Mouse (Mus musculus) heart, postnatal 4 days (tissue): ENCODE measurements around the gene Socs3. TPM values are rescaled to one million over a fixed set of nuclear protein-coding genes. Genes with fewer than 3 reads are reported as not detected.

Experiments
- DNase-seq: peaks from one replicate; pipeline ENCODE4 v3.0.0; 2021
- total RNA-seq, 2 experiments: library from RNA; stranded (reverse); gene quantifications; 2 replicates each; pipeline ENCODE4 v1.2.3; 2021

The Socs3 gene
- total RNA-seq, 2 experiments from 2014 or later: 5.5 TPM

- DNase-seq: no peak
Measured at GRCm38 (mm10) chr11:117971646-117972242, 1.9 kb upstream of the Socs3 start.

- no peak for DNase-seq
Measured at GRCm38 (mm10) chr11:117971100-117971499, 1.3 kb upstream of the Socs3 start.

DNA sequence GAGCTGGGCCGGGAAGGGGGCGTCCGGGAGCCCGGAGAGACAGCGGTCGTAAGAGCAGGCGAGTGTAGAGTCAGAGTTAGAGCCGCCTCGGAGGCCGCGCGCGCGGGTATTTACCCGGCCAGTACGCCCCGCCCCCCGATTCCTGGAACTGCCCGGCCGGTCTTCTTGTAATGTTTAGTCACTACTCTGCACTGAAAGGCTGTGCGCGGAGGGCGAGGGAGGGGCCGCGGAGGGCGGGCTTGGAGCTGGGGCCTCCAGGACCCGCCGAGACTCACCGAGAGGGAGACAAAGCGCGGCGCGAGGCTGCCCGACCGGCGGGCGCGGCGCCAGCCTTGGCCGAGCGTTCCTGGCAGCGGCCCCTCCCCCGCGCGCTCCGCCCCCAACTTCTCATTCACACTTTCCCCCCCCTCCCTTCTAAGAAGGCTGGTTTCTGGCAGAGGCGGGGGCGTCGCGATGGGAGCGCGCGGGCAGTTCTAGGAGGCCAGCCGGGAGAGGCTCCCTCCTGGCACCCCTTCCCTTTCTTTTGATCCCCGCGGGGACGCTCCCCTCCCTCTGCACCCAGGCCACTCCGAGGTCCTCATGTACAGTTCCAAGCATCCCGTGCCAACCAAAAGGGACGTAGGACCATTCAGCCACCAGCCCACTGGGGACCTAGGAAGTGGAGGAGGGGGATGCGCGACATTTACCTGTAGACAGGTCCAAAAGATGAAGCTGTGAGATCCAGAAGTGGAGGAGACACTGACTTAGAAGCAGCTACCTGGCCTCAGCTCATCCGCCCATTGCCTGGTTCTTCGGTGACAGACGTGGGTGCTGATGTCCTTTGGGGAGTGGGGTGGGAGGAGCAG is 525 bp downstream of the Socs3 start:
- DNase-seq: peak; percentile 98

- no peak for DNase-seq
Measured at GRCm38 (mm10) chr11:117968716-117969099, 1.1 kb downstream of the Socs3 start.

GRCm38 (mm10) chr11:117968016-117968671 is 1.7 kb downstream of the Socs3 start:
- DNase-seq: peak; percentile 54

DNA sequence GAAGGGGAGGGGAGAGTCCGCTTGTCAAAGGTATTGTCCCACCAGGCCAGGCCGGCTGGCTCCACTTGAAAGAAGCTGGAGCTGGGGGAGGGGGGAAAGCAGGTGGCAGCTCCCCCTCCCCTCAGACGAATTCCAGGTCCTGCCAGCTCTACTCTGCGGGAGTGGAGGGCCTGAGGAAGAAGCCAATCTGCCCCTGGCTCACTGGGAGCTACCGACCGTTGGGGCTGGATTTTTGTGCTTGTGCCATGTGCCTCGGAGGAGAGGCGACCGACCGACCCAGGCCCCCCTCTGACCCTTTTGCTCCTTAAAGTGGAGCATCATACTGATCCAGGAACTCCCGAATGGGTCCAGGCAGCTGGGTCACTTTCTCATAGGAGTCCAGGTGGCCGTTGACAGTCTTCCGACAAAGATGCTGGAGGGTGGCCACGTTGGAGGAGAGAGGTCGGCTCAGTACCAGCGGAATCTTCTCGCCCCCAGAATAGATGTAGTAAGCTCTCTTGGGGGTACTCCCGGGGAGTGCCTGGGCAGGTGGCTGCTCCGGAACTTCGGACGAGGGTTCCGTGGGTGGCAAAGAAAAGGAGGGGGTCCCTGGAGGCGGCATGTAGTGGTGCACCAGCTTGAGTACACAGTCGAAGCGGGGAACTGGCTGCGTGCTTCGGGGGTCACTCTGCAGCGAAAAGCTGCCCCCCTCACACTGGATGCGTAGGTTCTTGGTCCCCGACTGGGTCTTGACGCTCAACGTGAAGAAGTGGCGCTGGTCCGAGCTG is 2.4 kb downstream of the Socs3 start:
- peak; percentile 40 for DNase-seq

DNA sequence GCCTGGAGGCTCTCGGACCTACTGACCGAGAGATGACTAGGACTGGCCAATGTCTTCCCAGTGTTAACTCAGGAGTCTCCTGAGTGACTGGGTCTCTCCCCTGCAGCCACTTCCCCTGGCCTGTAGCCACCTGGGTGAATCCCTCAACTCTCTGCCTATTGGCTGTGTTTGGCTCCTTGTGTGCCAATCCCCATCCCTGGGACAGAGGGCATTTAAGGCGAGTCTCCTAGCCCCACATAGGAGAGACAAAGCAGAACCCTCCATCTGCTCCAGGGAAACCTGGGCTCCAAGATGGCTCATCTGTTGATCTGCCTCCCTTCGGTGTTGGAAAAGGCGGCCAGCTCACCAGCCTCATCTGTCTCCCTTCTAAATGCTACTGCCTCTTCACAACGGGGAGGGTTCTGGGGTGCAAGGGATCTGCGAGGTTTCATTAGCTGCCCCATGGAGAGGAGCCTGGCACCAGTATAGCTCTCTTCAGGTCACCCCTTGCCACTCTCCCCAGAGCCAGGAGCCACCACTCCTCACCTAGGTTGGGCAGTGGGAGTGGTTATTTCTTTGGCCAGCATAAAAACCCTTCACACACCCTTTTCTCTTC is 3.2 kb downstream of the Socs3 start:
- peak; percentile 24 for DNase-seq

DNA sequence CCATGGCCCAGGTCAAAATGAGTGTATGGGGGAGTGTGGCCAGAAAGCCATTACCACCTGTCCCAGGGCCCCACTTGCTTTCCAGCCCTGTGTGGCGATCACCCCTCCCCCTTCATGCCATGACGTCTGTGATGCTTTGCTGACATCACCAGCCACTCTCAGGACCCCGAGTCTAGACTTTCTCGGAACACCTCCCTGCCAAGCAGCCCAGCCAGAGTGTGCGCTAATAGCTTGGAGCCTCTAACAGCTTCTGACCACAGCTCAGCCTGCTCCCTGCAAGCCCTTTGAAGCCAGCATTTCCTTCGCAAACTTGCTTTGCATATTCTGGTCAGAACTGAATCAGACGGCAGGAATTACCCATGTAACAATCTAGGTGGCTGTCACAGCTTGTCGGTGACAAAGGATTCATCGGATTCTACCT is 4.3 kb downstream of the Socs3 start:
- DNase-seq: peak; percentile 33

GRCm38 (mm10) chr11:117965052-117965451 is 4.8 kb downstream of the Socs3 start:
- DNase-seq: no peak

DNA sequence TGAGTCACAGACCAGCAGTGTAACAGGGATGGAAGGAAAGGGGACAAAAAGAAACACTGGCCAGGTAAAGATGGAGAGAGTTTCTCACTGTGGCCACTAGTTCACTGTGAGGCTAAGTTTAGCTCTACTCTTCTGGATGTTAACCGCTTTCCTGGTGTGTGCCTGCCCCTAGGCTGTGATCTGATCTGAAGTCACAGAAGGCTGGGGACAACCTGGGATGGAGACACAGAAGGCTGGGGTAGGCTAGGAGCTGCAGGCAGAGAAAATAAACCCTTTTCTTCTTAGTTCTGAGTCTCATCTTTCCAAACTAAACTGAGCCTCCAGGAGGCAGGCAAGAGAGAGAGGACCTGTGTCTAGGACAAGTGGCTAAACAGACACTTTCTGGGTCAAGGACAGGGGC is 5.6 kb downstream of the Socs3 start:
- no peak for DNase-seq

- no peak for DNase-seq
Measured at GRCm38 (mm10) chr11:117963872-117964271, 6.0 kb downstream of the Socs3 start.

GRCm38 (mm10) chr11:117963091-117963793 is 6.6 kb downstream of the Socs3 start:
- peak; percentile 100 for DNase-seq

DNA sequence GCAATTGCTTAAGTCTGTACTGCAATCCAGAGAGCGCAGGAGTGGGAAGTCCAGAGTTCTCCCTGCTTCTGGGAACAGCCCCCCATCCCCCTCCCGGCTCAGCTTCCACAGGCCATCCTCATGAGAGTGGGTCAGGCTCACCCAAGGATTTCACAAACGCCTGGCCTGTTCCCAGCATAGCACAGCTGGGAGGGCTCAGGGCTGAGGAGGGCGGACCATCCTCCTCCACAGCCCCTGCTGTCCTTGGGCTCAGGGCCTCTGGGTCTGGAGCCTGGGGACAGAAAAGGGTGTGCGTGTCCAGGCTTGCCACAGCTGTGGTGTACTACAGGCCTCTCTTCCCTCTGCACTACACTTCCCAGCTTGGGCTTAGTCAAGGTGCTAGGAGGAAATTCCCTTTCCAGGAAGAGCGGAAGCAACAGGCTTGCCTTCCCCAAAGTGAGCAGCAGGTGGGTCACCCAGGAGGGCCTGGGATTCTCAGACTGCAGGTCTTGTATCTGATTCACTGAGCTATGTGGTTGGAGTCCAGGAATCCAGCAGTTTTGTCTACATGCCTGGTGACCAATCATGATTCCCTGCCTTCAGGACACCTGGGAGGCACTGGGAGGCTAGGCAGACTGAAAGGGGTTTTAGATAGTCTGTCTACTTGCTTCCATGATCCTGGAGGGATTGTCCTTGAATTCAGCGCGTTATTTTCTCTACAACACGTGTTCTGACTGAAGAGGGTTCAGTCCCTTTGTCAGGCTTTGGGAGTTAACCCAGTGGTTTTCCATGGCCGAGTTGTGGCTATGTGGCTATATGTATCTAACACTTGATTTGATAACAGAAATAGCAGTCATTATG is 7.4 kb downstream of the Socs3 start:
- DNase-seq: peak; percentile 88

DNA sequence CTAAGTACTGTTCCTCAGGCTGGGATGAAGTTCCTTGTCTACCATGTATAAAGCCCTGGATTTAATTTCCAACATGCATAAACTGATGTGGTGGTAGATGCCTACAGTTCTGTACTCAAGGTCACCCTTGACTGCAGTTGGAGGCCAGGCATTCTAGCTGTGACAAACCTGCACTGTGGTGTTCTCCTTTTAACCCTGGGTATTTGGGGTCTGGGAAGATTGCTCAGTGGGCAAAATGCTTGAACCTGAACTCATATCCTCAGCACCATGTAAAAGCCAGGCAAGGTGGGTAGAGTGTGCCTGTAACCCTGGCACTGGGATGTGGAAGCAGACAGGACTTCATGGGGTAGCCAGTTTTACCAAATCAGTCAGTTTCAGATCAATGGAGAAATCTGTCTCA is 9.2 kb downstream of the Socs3 start:
- DNase-seq: no peak

DNA sequence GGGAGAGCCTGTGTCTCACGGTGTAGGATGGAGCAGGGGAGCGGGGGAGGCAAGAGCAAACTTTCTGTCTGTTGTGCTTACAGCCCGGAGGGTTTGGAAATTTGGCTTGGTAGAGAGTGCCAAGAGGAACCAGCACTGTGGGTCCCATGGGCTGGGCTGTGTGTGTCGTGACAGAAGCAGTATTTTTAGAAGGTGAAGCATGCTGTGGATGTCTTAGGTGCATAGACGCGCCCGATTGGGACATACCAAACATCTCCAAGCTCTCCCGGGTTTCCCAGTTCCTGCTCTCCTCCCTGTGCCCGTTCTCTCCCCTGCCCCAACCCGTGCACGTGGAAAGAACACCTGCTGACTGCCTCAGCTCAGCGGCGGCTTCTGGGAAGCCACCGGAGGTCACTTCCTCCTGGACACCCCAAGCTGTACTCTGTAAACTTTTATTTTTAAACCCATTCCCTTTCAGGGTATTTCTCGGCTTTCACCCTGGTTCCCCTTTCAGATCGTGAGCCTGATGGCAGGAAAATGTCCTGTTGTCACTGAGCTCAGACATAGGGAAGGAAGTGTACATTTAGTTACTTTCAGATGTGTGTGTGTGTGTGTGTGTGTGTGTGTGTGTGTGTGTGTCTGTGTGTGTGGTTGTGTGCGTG is 10.0 kb downstream of the Socs3 start:
- DNase-seq: peak; percentile 38

- no peak for DNase-seq
Measured at GRCm38 (mm10) chr11:117959166-117959565, 10.7 kb downstream of the Socs3 start.

GRCm38 (mm10) chr11:117958197-117958596 is 11.7 kb downstream of the Socs3 start:
- DNase-seq: peak; percentile 55

GRCm38 (mm10) chr11:117955621-117956020 is 14.2 kb downstream of the Socs3 start:
- DNase-seq: peak; percentile 31

GRCm38 (mm10) chr11:117954819-117955218 is 15.0 kb downstream of the Socs3 start:
- DNase-seq: peak; percentile 18

- DNase-seq: peak; percentile 32
Measured at GRCm38 (mm10) chr11:117954094-117954493, 15.8 kb downstream of the Socs3 start.
